Mouse (Mus musculus): Measurements from ENCODE around the gene Chil5. TPM values are rescaled to one million over a fixed set of nuclear protein-coding genes. Genes with fewer than 3 reads are reported as not detected.

The Chil5 gene
- polyA plus RNA-seq, 2 experiments from 2014 or later, result 7.2 to 13.2 TPM

Other genes with a start within 250 kb of the Chil5 start
- gene Rap1a, start 231.5 kb downstream of the Chil5 start, polyA plus RNA-seq (2017; shearing (Covaris generic)), result 100 to 1,000 TPM; 168 to 210 TPM
- under 1 TPM in 1 of 2 experiments, not detected in 1; 0.71 TPM for gene Adora3, start 162.0 kb downstream of the Chil5 start, polyA plus RNA-seq (2017; shearing (Covaris generic))
- gene Tmigd3, start 161.9 kb downstream of the Chil5 start, polyA plus RNA-seq (2017; shearing (Covaris generic)), result not detected
- gene I830077J02Rik, start 100.2 kb downstream of the Chil5 start, polyA plus RNA-seq (2017; shearing (Covaris generic)), result under 1 TPM in 1 of 2 experiments, not detected in 1; 0.46 TPM
- gene Wdr77, start 73.4 kb downstream of the Chil5 start, polyA plus RNA-seq (2017; shearing (Covaris generic)), result 10 to 100 TPM; 59.5 to 64.4 TPM
- gene Atp5f1, start 72.7 kb downstream of the Chil5 start, polyA plus RNA-seq (2017; shearing (Covaris generic)), result 100 to 1,000 TPM; 442 to 454 TPM
- gene Ovgp1, start 59.1 kb downstream of the Chil5 start, polyA plus RNA-seq (2017; shearing (Covaris generic)), result 1 to 10 TPM; 1.6 to 2.2 TPM
- not detected for gene Pifo, start 18.2 kb downstream of the Chil5 start, polyA plus RNA-seq (2017; shearing (Covaris generic))
- under 1 TPM; 0.20 to 0.59 TPM for gene Chia1, start 80.4 kb upstream of the Chil5 start, polyA plus RNA-seq (2017; shearing (Covaris generic))
- under 1 TPM in 1 of 2 experiments, not detected in 1; 0.69 TPM for gene Chil3, start 134.8 kb upstream of the Chil5 start, polyA plus RNA-seq (2017; shearing (Covaris generic))
- gene Chil4, start 186.7 kb upstream of the Chil5 start, polyA plus RNA-seq (2017; shearing (Covaris generic)), result not detected